Mouse (Mus musculus) forebrain, postnatal 0 days (tissue): Measurements from ENCODE around the gene Golph3l. TPM values are rescaled to one million over a fixed set of nuclear protein-coding genes. Genes with fewer than 3 reads are reported as not detected.
A peak's percentile ranks its signal among the peaks of the same experiment; 100 is the strongest.

Experiments used
- ATAC-seq: fragments of 200-750 bp; cut with Nextera tagmentation; 2 replicates; pipeline ENCODE4 v1.8.0; 2017; ENCODE audit warnings: mild to moderate bottlenecking, moderate library complexity
- DNase-seq: peaks from one replicate; pipeline ENCODE4 v3.0.0-alpha.2; 2015
- H3K27ac ChIP-seq: fragments of 300-500 bp; sonication (generic); 2 replicates; pipeline ENCODE4 v1.5.1; 2014; ENCODE audit warnings: low read depth, mild to moderate bottlenecking, antibody characterized with exemption, low read length, moderate library complexity, mixed read lengths
- H3K27me3 ChIP-seq: fragments of 300-500 bp; sonication (generic); 2 replicates; pipeline ENCODE4 v1.6.1; 2014; ENCODE audit warnings: mild to moderate bottlenecking, low read length, mixed read lengths; ENCODE audit not compliant: insufficient read depth
- H3K36me3 ChIP-seq: fragments of 300-500 bp; sonication (generic); 2 replicates; pipeline ENCODE4 v1.6.1; 2014; ENCODE audit warnings: mild to moderate bottlenecking, moderate library complexity; ENCODE audit not compliant: insufficient read depth
- H3K4me1 ChIP-seq: fragments of 300-500 bp; sonication (generic); 2 replicates; pipeline ENCODE4 v1.6.1; 2014; ENCODE audit warnings: antibody characterized with exemption; ENCODE audit not compliant: insufficient read depth
- H3K4me2 ChIP-seq: fragments of 300-500 bp; sonication (generic); 2 replicates; pipeline ENCODE4 v1.6.1; 2014; ENCODE audit warnings: low read depth, mild to moderate bottlenecking, moderate library complexity
- H3K4me3 ChIP-seq: fragments of 300-500 bp; sonication (generic); 2 replicates; pipeline ENCODE4 v1.5.1; 2014; ENCODE audit warnings: low read depth, low read length, mixed read lengths
- H3K9ac ChIP-seq: fragments of 300-500 bp; sonication (generic); 2 replicates; pipeline ENCODE4 v1.6.1; 2014; ENCODE audit warnings: mild to moderate bottlenecking
- H3K9me3 ChIP-seq: fragments of 300-500 bp; sonication (generic); 2 replicates; pipeline ENCODE4 v1.6.1; 2016; ENCODE audit warnings: low read length
- CTCF ChIP-seq: sonication (generic); IDR thresholded peaks from 2 replicates; pipeline ENCODE4 v1.5.1; 2016; ENCODE audit warnings: antibody characterized with exemption, control low read depth, low read depth
- WGBS: fragments of 180-500 bp; shearing (Covaris S2); extraction: QIAGEN DNeasy Blood & Tissue Kit; methylation state at CpG from one replicate; pipeline ENCODE4 v1.1.7; 2014; 5-methylcytosine and 5-hydroxymethylcytosine counted together
- polyA plus RNA-seq: library from polyadenylated mRNA; unstranded; fragments of >200 nt; fragmentation: Nextera tagmentation; extraction: Ambion mirVana; gene quantifications from 2 replicates; pipeline ENCODE4 v1.2.1, GENCODE M21; 2015
- total RNA-seq: library from RNA; depleted of rRNA; stranded (reverse); fragments of >200 nt; gene quantifications from 2 replicates; pipeline ENCODE4 v1.2.3, GENCODE M21; 2014; rRNA removed

Golph3l gene
- total and polyA plus RNA-seq, 2 experiments from 2014 or later: 19.2 to 28.5 TPM

DNA sequence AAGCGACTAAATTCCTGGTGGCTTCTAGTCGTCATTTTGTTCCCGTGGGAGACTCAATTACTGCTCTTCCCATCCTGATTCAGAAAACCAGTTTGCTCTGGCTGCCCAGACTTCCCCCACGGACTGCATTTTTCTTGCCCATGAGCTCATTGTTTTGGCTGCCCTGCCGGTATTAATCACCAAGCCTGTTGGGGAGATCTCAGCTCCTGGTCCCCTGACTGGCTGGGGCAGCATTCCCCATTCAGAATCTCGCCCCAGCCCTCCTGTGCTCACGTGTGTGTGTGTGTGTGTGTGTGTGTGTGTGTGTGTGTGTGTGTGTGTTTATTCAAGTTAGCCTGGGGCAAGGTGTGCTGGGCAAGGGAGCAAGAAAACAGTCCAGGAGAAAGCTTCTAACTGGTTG lies 79.3 kb downstream of the Golph3l start:
- ATAC-seq (peak; percentile 77), DNase-seq (peak; percentile 57)
- Histone ChIP-seq H3K9me3 (no peaks in the 10 kb centered on the region), H3K4me1 (no peaks in the 10 kb centered on the region), H3K36me3 (peaks cover 29% of the 10 kb centered on the region), H3K27ac (peak overlapping the region; percentile 72), H3K4me3 (no peak overlapping the region), H3K27me3 (no peaks in the 10 kb centered on the region), H3K9ac (no peak overlapping the region; the same call in 1 of the 2 replicates), H3K4me2 (no peak overlapping the region)
- TF ChIP-seq CTCF: no peak
- 17% methylated on average over 7 of the region's 7 CpGs for WGBS

Other genes starting within 250 kb of the Golph3l start
- 49.9 and 56.1 TPM in 2 replicates for gene Setdb1, start 231.7 kb upstream of the Golph3l start, total RNA-seq
- gene Setdb1, start 231.7 kb upstream of the Golph3l start, polyA plus RNA-seq: 24.1 and 28.3 TPM in 2 replicates
- gene 4930558C23Rik, start 186.1 kb upstream of the Golph3l start, total RNA-seq: not detected in 2 replicates
- gene 4930558C23Rik, start 186.1 kb upstream of the Golph3l start, polyA plus RNA-seq: not detected in 2 replicates
- 14.2 and 14.7 TPM in 2 replicates for gene Arnt, start 154.5 kb upstream of the Golph3l start, total RNA-seq
- 4.0 and 7.8 TPM in 2 replicates for gene Arnt, start 154.5 kb upstream of the Golph3l start, polyA plus RNA-seq
- 6.5 and 16.5 TPM in 2 replicates for gene Ctsk, start 89.7 kb upstream of the Golph3l start, total RNA-seq
- 8.6 and 10.1 TPM in 2 replicates for gene Ctsk, start 89.7 kb upstream of the Golph3l start, polyA plus RNA-seq
- gene Ctss, start 62.1 kb upstream of the Golph3l start, total RNA-seq: 17.3 and 20.3 TPM in 2 replicates
- 23.1 and 25.5 TPM in 2 replicates for gene Ctss, start 62.1 kb upstream of the Golph3l start, polyA plus RNA-seq
- not detected in 2 replicates for gene Hormad1, start 29.3 kb upstream of the Golph3l start, total RNA-seq
- gene Hormad1, start 29.3 kb upstream of the Golph3l start, polyA plus RNA-seq: not detected in 2 replicates
- 140 and 146 TPM in 2 replicates for gene Ensa, start 36.1 kb downstream of the Golph3l start, total RNA-seq
- gene Ensa, start 36.1 kb downstream of the Golph3l start, polyA plus RNA-seq: 145 and 151 TPM in 2 replicates
- gene Mcl1, start 69.9 kb downstream of the Golph3l start, total RNA-seq: 131 and 137 TPM in 2 replicates
- 42.9 and 46.6 TPM in 2 replicates for gene Mcl1, start 69.9 kb downstream of the Golph3l start, polyA plus RNA-seq
- 0.81 and 1.8 TPM in 2 replicates for gene Adamtsl4, start 99.0 kb downstream of the Golph3l start, total RNA-seq
- 0.67 and 2.0 TPM in 2 replicates for gene Adamtsl4, start 99.0 kb downstream of the Golph3l start, polyA plus RNA-seq
- 3.3 and 4.8 TPM in 2 replicates for gene Ecm1, start 150.6 kb downstream of the Golph3l start, total RNA-seq
- 8.3 and 8.7 TPM in 2 replicates for gene Ecm1, start 150.6 kb downstream of the Golph3l start, polyA plus RNA-seq
- gene Tars2, start 171.3 kb downstream of the Golph3l start, total RNA-seq: 40.2 and 52.6 TPM in 2 replicates
- 36.5 and 41.2 TPM in 2 replicates for gene Tars2, start 171.3 kb downstream of the Golph3l start, polyA plus RNA-seq
- gene Rprd2, start 229.9 kb downstream of the Golph3l start, total RNA-seq: 32.2 and 43.7 TPM in 2 replicates
- 17.2 and 21.0 TPM in 2 replicates for gene Rprd2, start 229.9 kb downstream of the Golph3l start, polyA plus RNA-seq